Mouse (Mus musculus) ES-Bruce4 (cell line): ENCODE results near the gene Nup153.

ENCODE experiments used
- CTCF ChIP-seq: IDR thresholded peaks from one replicate; pipeline ENCODE4 v1.8.1; 2011; ENCODE audit warnings: low read depth, low read length
- EP300 ChIP-seq: IDR thresholded peaks from 2 replicates; pipeline ENCODE4 v1.6.1; 2011; ENCODE audit warnings: low read depth, low read length; ENCODE audit not compliant: insufficient read depth
- POLR2A ChIP-seq: IDR thresholded peaks from one replicate; pipeline ENCODE4 v1.8.1; 2011; ENCODE audit warnings: low read length; ENCODE audit not compliant: insufficient read depth

DNA sequence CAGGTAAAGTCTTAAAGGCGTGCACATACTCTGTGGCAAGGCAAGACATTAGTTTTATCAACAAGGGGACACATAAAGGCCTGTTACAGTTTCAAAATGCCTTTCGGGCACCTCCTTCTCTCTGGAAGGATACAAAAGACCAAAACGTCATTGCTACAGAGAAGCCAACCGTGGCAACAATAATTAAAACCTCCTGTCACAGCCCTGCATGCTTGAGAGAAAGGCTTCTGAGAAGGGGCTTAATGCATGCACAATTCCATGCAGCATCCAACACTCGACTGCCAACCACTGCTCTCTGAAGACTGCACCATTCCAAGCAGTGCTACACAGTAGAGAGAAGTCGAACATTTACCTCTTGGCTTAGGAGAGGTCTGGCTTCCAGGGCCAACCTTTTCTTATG lies 33.2 kb upstream of the Nup153 start:
- TF ChIP-seq CTCF: no peak
- no peak for TF ChIP-seq POLR2A
- TF ChIP-seq EP300: no peak
